Comparison of ENCODE assay signal across 9 mouse cellular contexts in the genomic region with DNA sequence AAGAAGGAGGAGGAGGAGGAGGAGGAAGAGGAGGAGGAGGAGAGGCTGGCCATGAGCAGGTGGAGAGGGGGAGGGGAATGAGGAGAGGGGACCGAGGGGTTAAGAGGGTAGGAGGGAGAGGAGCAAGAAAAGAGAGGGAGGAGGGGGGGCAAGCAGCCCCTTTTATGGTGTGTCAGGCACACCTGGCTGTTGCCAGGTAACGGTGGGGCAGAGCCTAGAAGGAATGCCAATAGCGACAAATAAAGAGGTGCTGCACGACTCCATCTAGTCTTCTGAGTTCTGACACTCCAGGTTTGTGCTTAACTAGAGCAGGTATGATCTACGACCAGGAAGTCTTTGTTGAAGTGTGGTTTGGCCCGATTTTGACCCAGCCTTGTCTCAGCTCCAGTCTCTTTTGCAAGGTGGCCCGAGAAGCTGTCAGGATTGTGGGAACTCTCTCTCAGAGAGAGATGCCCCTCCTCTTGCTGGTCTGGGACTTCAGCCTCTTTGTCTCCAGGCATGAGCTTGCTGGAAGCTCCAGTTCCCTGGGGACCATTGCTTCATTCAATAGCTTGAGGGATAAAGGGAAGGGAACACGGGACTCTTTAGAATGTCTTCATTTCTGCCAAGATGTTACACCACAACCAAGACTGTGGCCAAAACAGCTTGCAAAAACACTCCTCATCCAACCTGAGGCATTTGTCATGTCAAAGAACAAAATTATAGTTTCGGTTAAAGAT. TPM values are rescaled to one million over a fixed set of nuclear protein-coding genes. Genes with fewer than 3 reads are reported as not detected.
DNase-seq lines count a peak whose midpoint lies in the region; ATAC-seq lines count a peak whose summit lies in the region.
"Had no signal": no experiment of that assay in that cellular context is flagged by ENCODE, and none has a peak within 500 bp of the region (broad histone marks: within the 10 kb centered on the region; RNA-seq: fewer than 3 reads in every experiment).

No protein-coding gene starts in this region.

- intact Hi-C loops in left cerebral cortex, postnatal 14 days (cut with DNase I), result no loop called here

- WGBS in limb, embryonic 13.5 days, result 22% methylated on average over 9 of the region's 9 CpGs
- 21% methylated on average over 9 of the region's 9 CpGs for WGBS in limb, embryonic 10.5 days
- WGBS in midbrain, embryonic 16.5 days, result 23% methylated on average over 9 of the region's 9 CpGs

- H3K9ac ChIP-seq in limb, embryonic 13.5 days, result no peak overlapping the region
- H3K9ac ChIP-seq in midbrain, embryonic 16.5 days (ENCODE audit: low read depth, low read length), result no peak overlapping the region

- peak; percentile 74 for DNase-seq in adrenal gland, postnatal 14 days
- DNase-seq in adrenal gland, adult 8-10 months, result no peak
- DNase-seq in limb, embryonic 10.5 days (ENCODE audit: low spot score), result no peak
- DNase-seq in left cerebral cortex, postnatal 14 days (ENCODE audit: low spot score in 2 of 2), result no peak
- DNase-seq in layer of hippocampus, postnatal 36 days, result no peak
- DNase-seq: cerebellum, adult 18-20 months had no signal

- ATAC-seq in limb, embryonic 13.5 days (ENCODE audit: low FRiP score, low read depth), result 0 out of 2 replicates have a peak, but pooled peaks have one; percentile 19
- 0 out of 2 replicates have a peak, but pooled peaks have one; percentile 4 for ATAC-seq in granulocyte monocyte progenitor cell, adult 5-6 weeks (replicated peaks; ENCODE audit: poor library complexity, severe bottlenecking)
- peak; percentile 26; the same call in 1 of the 2 replicates for ATAC-seq in midbrain, embryonic 16.5 days

- H3K4me3 ChIP-seq in limb, embryonic 13.5 days, result no peak overlapping the region
- H3K4me3 ChIP-seq in limb, embryonic 10.5 days, result no peak overlapping the region
- H3K4me3 ChIP-seq in midbrain, embryonic 16.5 days (ENCODE audit: low read depth, low read length), result no peak overlapping the region

- H3K9me3 ChIP-seq in limb, embryonic 13.5 days, result no peaks in the 10 kb centered on the region
- H3K9me3 ChIP-seq in limb, embryonic 10.5 days (replicated peaks), result no peaks in the 10 kb centered on the region
- H3K9me3 ChIP-seq in midbrain, embryonic 16.5 days (replicated peaks; ENCODE audit: control insufficient read depth, low read length, poor library complexity, severe bottlenecking), result no peaks in the 10 kb centered on the region

- H3K27me3 ChIP-seq in limb, embryonic 13.5 days, result no peaks in the 10 kb centered on the region
- H3K27me3 ChIP-seq in limb, embryonic 10.5 days (ENCODE audit: low read depth, poor library complexity, severe bottlenecking), result no peaks in the 10 kb centered on the region
- H3K27me3 ChIP-seq in midbrain, embryonic 16.5 days (ENCODE audit: control insufficient read depth, insufficient read depth, low read depth, low read length), result no peaks in the 10 kb centered on the region

- H3K27ac ChIP-seq in limb, embryonic 13.5 days, result no peak overlapping the region
- no peak overlapping the region for H3K27ac ChIP-seq in limb, embryonic 10.5 days
- no peak overlapping the region for H3K27ac ChIP-seq in midbrain, embryonic 16.5 days (ENCODE audit: low read length)

- no peaks in the 10 kb centered on the region for H3K36me3 ChIP-seq in limb, embryonic 13.5 days
- H3K36me3 ChIP-seq in limb, embryonic 10.5 days, result no peaks in the 10 kb centered on the region
- no peaks in the 10 kb centered on the region for H3K36me3 ChIP-seq in midbrain, embryonic 16.5 days (ENCODE audit: control insufficient read depth, insufficient read depth, low read length)

- no peak overlapping the region for H3K4me2 ChIP-seq in limb, embryonic 13.5 days (replicated peaks)
- H3K4me2 ChIP-seq in midbrain, embryonic 16.5 days (ENCODE audit: low read length), result 0 out of 2 replicates have a peak overlapping the region, but pooled peaks have one; percentile 4

- no peaks in the 10 kb centered on the region for H3K4me1 ChIP-seq in limb, embryonic 13.5 days
- peaks cover 8% of the 10 kb centered on the region; the same call in 1 of the 2 replicates for H3K4me1 ChIP-seq in limb, embryonic 10.5 days
- H3K4me1 ChIP-seq in midbrain, embryonic 16.5 days (ENCODE audit: control insufficient read depth, insufficient read depth, low read length), result peaks cover 5% of the 10 kb centered on the region; the same call in 1 of the 2 replicates

RNA-seq across cellular contexts. Expression of gene Fam98a, which starts 29.2 kb away (rescaled TPM):
- total RNA-seq in adrenal gland, postnatal 14 days (2021), result 28.4 and 32.3 TPM in 2 replicates
- total RNA-seq in adrenal gland, adult 8-10 months (2022), result 10 to 100 TPM; 27.8 to 37.4 (median 35.5) TPM
- 30.6 and 30.8 TPM in 2 replicates for polyA plus RNA-seq in limb, embryonic 13.5 days (2015; fragmentation: Nextera tagmentation; extraction: Ambion mirVana)
- polyA plus RNA-seq in limb, embryonic 10.5 days (2016; fragmentation: Nextera tagmentation; extraction: Ambion mirVana), result 24.5 TPM in 2 replicates
- total RNA-seq in granulocyte monocyte progenitor cell, adult 5-6 weeks (2014; fragmentation: Nextera tagmentation), result 30.1 and 33.6 TPM in 2 replicates
- total RNA-seq in granulocyte monocyte progenitor cell, adult 5-6 weeks (2017), result 24.4 and 29.9 TPM in 2 replicates
- polyA plus RNA-seq in midbrain, embryonic 16.5 days (2015; fragmentation: Nextera tagmentation; extraction: Ambion mirVana), result 24.4 and 26.6 TPM in 2 replicates
- 10 to 100 TPM; 49.2 to 54.7 TPM for total RNA-seq in left cerebral cortex, postnatal 14 days (2021)
- total RNA-seq in layer of hippocampus, postnatal 36 days (2021), result 10 to 100 TPM; 41.7 to 47.2 TPM
